Mouse (Mus musculus) spleen, adult 2 months (tissue): ENCODE results near the gene Thada.

Experiments used
- CTCF ChIP-seq: fragments of 200-500 bp; IDR thresholded peaks from 2 replicates; pipeline ENCODE4 v1.5.1; 2011; ENCODE audit warnings: mild to moderate bottlenecking, inconsistent platforms; ENCODE audit not compliant: insufficient read depth, insufficient read length, insufficient replicate concordance; ENCODE audit errors: extremely low read depth
- POLR2A ChIP-seq: fragments of 200-500 bp; IDR thresholded peaks from 2 replicates; pipeline ENCODE4 v1.6.1; 2011; ENCODE audit warnings: low read depth, low read length, inconsistent platforms

DNA sequence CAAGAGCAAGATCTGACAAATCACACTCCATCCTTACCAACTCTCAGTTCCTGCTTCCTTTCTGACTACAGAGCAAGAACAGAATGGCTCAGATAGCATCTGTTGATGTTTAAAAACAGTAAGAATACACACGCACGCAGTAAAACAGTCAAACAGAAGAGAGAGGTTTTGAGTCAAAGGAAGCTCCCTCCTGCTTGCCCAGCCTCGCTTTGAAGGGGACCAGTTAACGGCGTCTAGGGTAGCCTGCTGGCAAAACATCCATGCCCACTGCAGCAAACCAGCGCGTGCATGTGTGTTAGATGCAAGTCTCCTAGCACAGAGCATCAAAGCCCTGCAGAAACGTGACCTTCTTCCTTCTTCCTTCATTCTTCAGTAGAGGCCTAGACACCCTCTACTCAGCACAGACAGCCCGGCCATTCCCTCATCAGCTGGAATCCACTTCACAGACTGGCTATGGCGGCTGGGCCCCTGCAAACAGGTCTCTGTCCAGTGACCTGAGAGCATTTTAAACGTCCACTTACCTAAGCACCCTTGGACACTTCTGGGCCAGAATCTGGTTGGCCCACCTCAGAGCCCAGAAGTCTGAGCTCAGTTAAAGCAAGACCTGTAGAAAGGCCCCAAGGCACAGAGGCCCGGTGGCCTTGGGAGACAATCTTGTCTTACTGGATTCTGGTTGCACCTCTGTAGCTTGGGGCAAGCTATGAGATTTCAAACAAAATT is 302.8 kb downstream of the Thada start:
- TF ChIP-seq POLR2A (no peak), CTCF (no peak)
